ENCODE assay signal across 24 mouse cellular contexts in the genomic region with DNA sequence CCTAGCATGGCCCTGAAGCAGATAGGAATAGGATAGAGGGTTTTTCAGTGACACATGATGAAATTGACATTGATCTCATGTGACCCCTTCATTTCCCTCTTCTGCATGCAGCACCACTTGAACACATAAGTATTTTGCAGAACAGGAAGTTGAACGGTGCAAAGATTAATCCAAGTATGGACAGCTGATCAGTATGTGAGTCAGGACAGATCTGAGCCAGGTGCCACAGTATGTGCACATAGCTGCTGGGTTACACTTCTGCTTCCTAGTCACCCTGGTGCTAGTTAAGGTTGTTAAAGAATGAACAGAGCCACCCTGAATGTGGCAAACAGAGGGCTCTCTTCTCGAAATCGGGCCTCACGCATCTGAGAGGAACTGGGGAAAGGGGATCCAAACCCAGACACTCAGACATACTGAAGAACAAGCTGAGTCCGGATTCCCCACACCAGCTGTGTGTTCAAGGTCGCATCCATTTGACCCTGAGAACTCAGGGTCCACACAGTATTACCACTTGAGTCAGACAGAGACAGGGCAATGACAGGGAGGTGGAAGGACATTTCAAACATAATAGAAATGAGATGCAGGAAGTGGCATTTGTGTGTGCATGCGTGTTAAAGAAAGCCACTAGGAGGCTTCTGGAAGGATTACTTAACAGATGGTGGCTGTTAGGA.
DNase-seq lines count a peak whose midpoint lies in the region; ATAC-seq and TF ChIP-seq lines count a peak whose summit lies in the region.
"Had no signal": no experiment of that assay in that cellular context is flagged by ENCODE, and none has a peak within 500 bp of the region (broad histone marks: within the 10 kb centered on the region; RNA-seq: fewer than 3 reads in every experiment).

No protein-coding gene starts in this region.

- no peaks in the 10 kb centered on the region for H3K9me3 ChIP-seq in forebrain, embryonic 13.5 days (replicated peaks)
- no peaks in the 10 kb centered on the region for H3K9me3 ChIP-seq in forebrain, embryonic 12.5 days
- H3K9me3 ChIP-seq in hindbrain, postnatal 0 days (ENCODE audit: low read length), result no peaks in the 10 kb centered on the region
- no peaks in the 10 kb centered on the region for H3K9me3 ChIP-seq in hindbrain, embryonic 11.5 days (ENCODE audit: control insufficient read depth, low read length)
- H3K9me3 ChIP-seq: embryonic facial prominence, embryonic 12.5 days; hindbrain, embryonic 10.5 days; liver, embryonic 13.5 days; megakaryocyte, embryonic 14.5 days had no signal

- no peak for ATAC-seq in forebrain, embryonic 13.5 days
- no peak for ATAC-seq in forebrain, embryonic 12.5 days (ENCODE audit: low FRiP score)
- no peak for ATAC-seq in hindbrain, postnatal 0 days
- no peak for ATAC-seq in hindbrain, embryonic 11.5 days (ENCODE audit: low FRiP score)
- peak; percentile 68 for ATAC-seq in common myeloid progenitor, adult 5-6 weeks (replicated peaks; ENCODE audit: low read depth, poor library complexity, severe bottlenecking)
- ATAC-seq in megakaryocyte, adult 5-6 weeks (ENCODE audit: poor library complexity, severe bottlenecking), result peak; percentile 30; the same call in 1 of the 2 replicates
- ATAC-seq: forebrain, embryonic 14.5 days; intestine, postnatal 0 days had no signal

- no peak for DNase-seq in hindbrain, postnatal 0 days (ENCODE audit: low spot score)
- no peak for DNase-seq in hindbrain, embryonic 11.5 days (ENCODE audit: low spot score)
- no peak for DNase-seq in thymus, adult 2 months
- no peak for DNase-seq in cerebellum, postnatal 4 days (ENCODE audit: low spot score in 2 of 2)
- DNase-seq: B cell, adult 2 months; cerebellum, adult 9-10 months; gastrocnemius, postnatal 14 days; kidney, postnatal 4 days; liver, embryonic 13.5 days; lung, adult 2 months; lung, postnatal 14 days; midbrain, embryonic 14.5 days; right cerebral cortex, postnatal 14 days; thymus, postnatal 14 days had no signal

- H3K4me1 ChIP-seq in forebrain, embryonic 13.5 days, result peaks cover 15% of the 10 kb centered on the region
- H3K4me1 ChIP-seq in forebrain, embryonic 12.5 days, result peaks cover 19% of the 10 kb centered on the region; the same call in 1 of the 2 replicates
- no peaks in the 10 kb centered on the region for H3K4me1 ChIP-seq in hindbrain, postnatal 0 days (ENCODE audit: insufficient read depth, low read length)
- H3K4me1 ChIP-seq in hindbrain, embryonic 11.5 days (replicated peaks; ENCODE audit: control insufficient read depth, insufficient read depth, low read length), result no peaks in the 10 kb centered on the region
- H3K4me1 ChIP-seq in thymus, adult 2 months (replicated peaks; ENCODE audit: control insufficient read depth, insufficient read depth, low read length), result no peaks in the 10 kb centered on the region
- H3K4me1 ChIP-seq: liver, embryonic 13.5 days; megakaryocyte, embryonic 14.5 days had no signal

- H3K27ac ChIP-seq in forebrain, embryonic 13.5 days, result 0 out of 2 replicates have a peak overlapping the region, but pooled peaks have one; percentile 15
- no peak overlapping the region for H3K27ac ChIP-seq in forebrain, embryonic 12.5 days
- H3K27ac ChIP-seq in hindbrain, postnatal 0 days, result no peak overlapping the region
- H3K27ac ChIP-seq in hindbrain, embryonic 11.5 days (ENCODE audit: low read depth, low read length), result no peak overlapping the region
- H3K27ac ChIP-seq in thymus, adult 2 months (ENCODE audit: control insufficient read depth, insufficient read depth, low read length), result no peak overlapping the region
- H3K27ac ChIP-seq: embryonic facial prominence, embryonic 12.5 days; hindbrain, embryonic 10.5 days; liver, embryonic 13.5 days had no signal

- peak; percentile 13; the same call in 1 of the 2 replicates for TF ChIP-seq CTCF in hindbrain, postnatal 0 days (IDR thresholded peaks at IDR 0.05; ENCODE audit: low read depth)
- no peak for TF ChIP-seq CTCF in thymus, adult 2 months (IDR thresholded peaks at IDR 0.05; ENCODE audit: borderline replicate concordance, control insufficient read depth, extremely low read depth, insufficient read depth, low read length, poor library complexity)

- H3K4me2 ChIP-seq in forebrain, embryonic 13.5 days, result no peak overlapping the region
- H3K4me2 ChIP-seq in forebrain, embryonic 12.5 days, result no peak overlapping the region
- no peak overlapping the region for H3K4me2 ChIP-seq in hindbrain, postnatal 0 days (ENCODE audit: low read depth, low read length)
- H3K4me2 ChIP-seq in hindbrain, embryonic 11.5 days (replicated peaks; ENCODE audit: low read depth, low read length), result no peak overlapping the region
- H3K4me2 ChIP-seq: embryonic facial prominence, embryonic 12.5 days; liver, embryonic 13.5 days had no signal

- TF ChIP-seq POLR2A in thymus, adult 2 months (IDR thresholded peaks at IDR 0.05; ENCODE audit: control insufficient read depth, extremely low read depth, insufficient read depth, low read length, poor library complexity), result no peak

- no peaks in the 10 kb centered on the region for H3K27me3 ChIP-seq in forebrain, embryonic 13.5 days
- no peaks in the 10 kb centered on the region for H3K27me3 ChIP-seq in forebrain, embryonic 12.5 days
- no peaks in the 10 kb centered on the region for H3K27me3 ChIP-seq in hindbrain, postnatal 0 days (ENCODE audit: insufficient read depth, low read length)
- H3K27me3 ChIP-seq in hindbrain, embryonic 11.5 days (ENCODE audit: control insufficient read depth, insufficient read depth, low read length), result no peaks in the 10 kb centered on the region
- H3K27me3 ChIP-seq in thymus, adult 2 months (ENCODE audit: control insufficient read depth, insufficient read depth, low read length), result no peaks in the 10 kb centered on the region
- H3K27me3 ChIP-seq: embryonic facial prominence, embryonic 12.5 days; liver, embryonic 13.5 days had no signal

- no peak overlapping the region for H3K4me3 ChIP-seq in forebrain, embryonic 13.5 days
- no peak overlapping the region for H3K4me3 ChIP-seq in forebrain, embryonic 12.5 days (replicated peaks)
- no peak overlapping the region for H3K4me3 ChIP-seq in hindbrain, postnatal 0 days (ENCODE audit: low read length)
- H3K4me3 ChIP-seq in hindbrain, embryonic 11.5 days (ENCODE audit: low read depth, low read length), result no peak overlapping the region
- no peak overlapping the region for H3K4me3 ChIP-seq in thymus, adult 2 months (ENCODE audit: control insufficient read depth, insufficient read depth, low read length)
- H3K4me3 ChIP-seq: embryonic facial prominence, embryonic 12.5 days; erythroblast, embryonic 14.5 days; hindbrain, embryonic 10.5 days; liver, embryonic 13.5 days; megakaryocyte, embryonic 14.5 days had no signal

- 83% methylated on average over 7 of the region's 7 CpGs for WGBS in forebrain, embryonic 13.5 days
- 85% methylated on average over 7 of the region's 7 CpGs for WGBS in forebrain, embryonic 12.5 days
- WGBS in hindbrain, postnatal 0 days, result 82% methylated on average over 7 of the region's 7 CpGs
- WGBS in hindbrain, embryonic 11.5 days, result 83% methylated on average over 7 of the region's 7 CpGs
- 53% methylated on average over 7 of the region's 7 CpGs for WGBS in thymus, adult 2 months

- H3K36me3 ChIP-seq in forebrain, embryonic 13.5 days (ENCODE audit: poor library complexity, severe bottlenecking), result peaks cover 5% of the 10 kb centered on the region; the same call in 1 of the 2 replicates
- peaks cover 13% of the 10 kb centered on the region for H3K36me3 ChIP-seq in forebrain, embryonic 12.5 days (replicated peaks)
- H3K36me3 ChIP-seq in hindbrain, postnatal 0 days (ENCODE audit: insufficient read depth, low read length), result no peaks in the 10 kb centered on the region
- no peaks in the 10 kb centered on the region for H3K36me3 ChIP-seq in hindbrain, embryonic 11.5 days (ENCODE audit: control insufficient read depth, insufficient read depth, low read length)
- H3K36me3 ChIP-seq in thymus, adult 2 months (ENCODE audit: control insufficient read depth, insufficient read depth, low read length), result no peaks in the 10 kb centered on the region
- H3K36me3 ChIP-seq: liver, embryonic 13.5 days had no signal

- H3K9ac ChIP-seq in forebrain, embryonic 13.5 days, result no peak overlapping the region
- H3K9ac ChIP-seq in forebrain, embryonic 12.5 days, result no peak overlapping the region
- H3K9ac ChIP-seq in hindbrain, postnatal 0 days (replicated peaks; ENCODE audit: low read length), result no peak overlapping the region
- H3K9ac ChIP-seq in hindbrain, embryonic 11.5 days (ENCODE audit: low read depth, low read length), result no peak overlapping the region
- H3K9ac ChIP-seq: embryonic facial prominence, embryonic 12.5 days; liver, embryonic 13.5 days had no signal

Comparison
In these comparisons a context has a peak if more than half of its experiments do, and no peak if none do; other contexts are left out.
1. ATAC-seq: peak in common myeloid progenitor, adult 5-6 weeks (single experiment) and megakaryocyte, adult 5-6 weeks (single experiment); none in forebrain, embryonic 13.5 days (single experiment), forebrain, embryonic 12.5 days (single experiment), hindbrain, postnatal 0 days (single experiment) and hindbrain, embryonic 11.5 days (single experiment).